Comparison of ENCODE assay signal across 17 mouse cellular contexts in genomic region chr1:179217036-179217435, GRCm38 (mm10).
DNase-seq lines count a peak whose midpoint lies in the region; ATAC-seq lines count a peak whose summit lies in the region.
"Had no signal": no experiment of that assay in that cellular context is flagged by ENCODE, and none has a peak within 500 bp of the region (broad histone marks: within the 10 kb centered on the region; RNA-seq: fewer than 3 reads in every experiment).

No protein-coding gene starts in this region.

- ATAC-seq in kidney, embryonic 15.5 days (replicated peaks; ENCODE audit: low FRiP score), result no peak
- ATAC-seq: activated CD4-positive, CD25-positive, alpha-beta regulatory T cell, adult 4 months; forebrain, embryonic 15.5 days; liver, postnatal 0 days; Patski had no signal

- no peak for DNase-seq in kidney, postnatal 4 days
- peak; percentile 65 for DNase-seq in retina, postnatal 1 day
- DNase-seq in retina, embryonic 14.5 days (ENCODE audit: low spot score), result no peak
- peak; percentile 35 for DNase-seq in cerebellum, adult 9-11 months
- DNase-seq in gastrocnemius, adult 18-20 months (ENCODE audit: low spot score), result no peak
- no peak for DNase-seq in right cerebral cortex, postnatal 10 days (ENCODE audit: low spot score in 2 of 2)
- DNase-seq: adrenal gland, postnatal 25 days; heart, postnatal 4 days; kidney, adult 18-20 months; kidney, postnatal 14 days; liver; liver, postnatal 0 days had no signal

- H3K4me1 ChIP-seq in kidney, embryonic 15.5 days, result peaks cover 43% of the 10 kb centered on the region

- WGBS in kidney, embryonic 15.5 days, result 42% methylated on average over 4 of the region's 4 CpGs

- H3K36me3 ChIP-seq in kidney, embryonic 15.5 days, result no peaks in the 10 kb centered on the region
- H3K36me3 ChIP-seq: forebrain, embryonic 15.5 days had no signal

- H3K4me2 ChIP-seq in kidney, embryonic 15.5 days, result no peak overlapping the region
- H3K4me2 ChIP-seq: forebrain, embryonic 15.5 days; midbrain, embryonic 11.5 days had no signal

- peak overlapping the region; percentile 37; the same call in 1 of the 2 replicates for H3K27ac ChIP-seq in kidney, embryonic 15.5 days
- H3K27ac ChIP-seq: forebrain, embryonic 15.5 days had no signal

- H3K9ac ChIP-seq in kidney, embryonic 15.5 days, result no peak overlapping the region
- H3K9ac ChIP-seq: forebrain, embryonic 15.5 days; liver, postnatal 0 days had no signal

- no peak overlapping the region for H3K4me3 ChIP-seq in kidney, embryonic 15.5 days (replicated peaks)
- H3K4me3 ChIP-seq: forebrain, embryonic 15.5 days had no signal

- H3K9me3 ChIP-seq in kidney, embryonic 15.5 days (replicated peaks), result no peaks in the 10 kb centered on the region
- H3K9me3 ChIP-seq: forebrain, embryonic 15.5 days had no signal

- no peaks in the 10 kb centered on the region for H3K27me3 ChIP-seq in kidney, embryonic 15.5 days
- H3K27me3 ChIP-seq: forebrain, embryonic 15.5 days; Patski had no signal

Comparison
In these comparisons a context has a peak if more than half of its experiments do, and no peak if none do; other contexts are left out.
1. DNase-seq: peak in retina, postnatal 1 day (single experiment) and cerebellum, adult 9-11 months (single experiment); none in kidney, postnatal 4 days (0 of 2), retina, embryonic 14.5 days (single experiment), gastrocnemius, adult 18-20 months (single experiment) and right cerebral cortex, postnatal 10 days (0 of 2).